Mouse (Mus musculus): Measurements from ENCODE around the gene Krtap9-5. TPM values are rescaled to one million over a fixed set of nuclear protein-coding genes. Genes with fewer than 3 reads are reported as not detected.

Gene Krtap9-5
- not detected in 2 replicates for polyA plus RNA-seq (2014; fragmentation: Nextera tagmentation; extraction: Ambion mirVana)

DNA sequence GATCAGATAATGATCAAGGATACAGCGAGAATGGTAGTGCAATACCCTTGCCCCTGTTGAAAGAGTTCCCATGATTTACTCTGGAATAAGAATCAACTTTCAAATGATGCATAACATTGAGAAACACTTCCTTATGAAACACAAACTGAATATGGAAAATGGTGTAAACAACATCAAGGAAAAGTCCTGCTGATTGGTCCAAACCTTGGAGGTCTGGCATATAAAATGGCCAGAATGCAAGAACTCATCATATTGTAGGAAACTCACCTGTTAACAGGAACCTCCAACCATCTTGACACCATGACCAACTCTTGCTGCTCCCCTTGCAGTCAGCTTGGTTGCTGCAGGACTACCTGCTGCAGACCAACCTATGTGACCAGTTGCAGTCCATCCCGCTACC, at the start of gene Krtap9-5:
Gene Krtap9-5, plus strand, starts transcription at position 301 of the 400 bp plus-strand sequence.
- Histone ChIP-seq H3K27me3 (ENCODE audit: control insufficient read depth, insufficient read depth, low read length) (no peaks in the 10 kb centered on the region), H3K4me3 (ENCODE audit: low read length) (no peak within 1 kb of the TSS), H3K9me3 (ENCODE audit: control insufficient read depth, low read length) (no peaks in the 10 kb centered on the region), H3K36me3 (ENCODE audit: control insufficient read depth, insufficient read depth, low read length) (no peaks in the 10 kb centered on the region), H3K4me2 (replicated peaks; ENCODE audit: low read depth, low read length) (no peak within 1 kb of the TSS), H3K27ac (ENCODE audit: low read depth, low read length) (no peak within 1 kb of the TSS), H3K9ac (ENCODE audit: low read depth, low read length) (no peak within 1 kb of the TSS), H3K4me1 (ENCODE audit: control insufficient read depth, insufficient read depth, low read length) (no peaks in the 10 kb centered on the region)
- WGBS = 80% methylated on average over 2 of the region's 2 CpGs
- no peak for ATAC-seq (ENCODE audit: low FRiP score, low TSS enrichment)

DNA sequence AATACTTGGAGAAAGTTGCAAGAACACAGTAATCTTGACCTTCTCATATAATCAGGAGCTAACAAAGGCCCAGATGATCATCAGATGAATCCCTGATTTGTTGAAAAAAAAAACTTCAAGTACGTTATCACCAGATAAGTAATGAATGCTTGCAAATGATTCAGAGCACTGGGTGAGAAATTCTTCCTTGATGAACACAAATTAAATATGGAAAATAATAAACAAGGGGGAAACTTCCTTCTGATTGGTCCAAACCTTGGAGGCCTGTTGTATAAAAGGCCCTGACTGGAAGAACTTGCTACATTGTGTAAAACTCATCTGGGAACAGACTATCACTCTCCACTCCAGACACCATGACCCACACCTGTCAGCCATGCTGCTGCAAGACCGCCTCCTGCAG, 40.7 kb upstream of the Krtap9-5 start, which contains the start of gene Krtap31-1:
Gene Krtap31-1, plus strand, starts transcription at position 301 of the 400 bp plus-strand sequence.
- H3K9ac ChIP-seq (ENCODE audit: low read depth, low read length) = no peak within 1 kb of the TSS
- no peak within 1 kb of the TSS for H3K4me3 ChIP-seq (ENCODE audit: low read length)
- no peak within 1 kb of the TSS for H3K4me2 ChIP-seq (replicated peaks; ENCODE audit: low read depth, low read length)
- H3K27ac ChIP-seq (ENCODE audit: low read depth, low read length) = no peak within 1 kb of the TSS
- no peak for ATAC-seq (ENCODE audit: low FRiP score, low TSS enrichment)
- H3K27me3 ChIP-seq (ENCODE audit: control insufficient read depth, insufficient read depth, low read length) = no peaks in the 10 kb centered on the region
- no peaks in the 10 kb centered on the region for H3K4me1 ChIP-seq (ENCODE audit: control insufficient read depth, insufficient read depth, low read length)
- no peaks in the 10 kb centered on the region for H3K9me3 ChIP-seq (ENCODE audit: control insufficient read depth, low read length)
- WGBS = 81% methylated on average over 2 of the region's 2 CpGs
- no peaks in the 10 kb centered on the region for H3K36me3 ChIP-seq (ENCODE audit: control insufficient read depth, insufficient read depth, low read length)

DNA sequence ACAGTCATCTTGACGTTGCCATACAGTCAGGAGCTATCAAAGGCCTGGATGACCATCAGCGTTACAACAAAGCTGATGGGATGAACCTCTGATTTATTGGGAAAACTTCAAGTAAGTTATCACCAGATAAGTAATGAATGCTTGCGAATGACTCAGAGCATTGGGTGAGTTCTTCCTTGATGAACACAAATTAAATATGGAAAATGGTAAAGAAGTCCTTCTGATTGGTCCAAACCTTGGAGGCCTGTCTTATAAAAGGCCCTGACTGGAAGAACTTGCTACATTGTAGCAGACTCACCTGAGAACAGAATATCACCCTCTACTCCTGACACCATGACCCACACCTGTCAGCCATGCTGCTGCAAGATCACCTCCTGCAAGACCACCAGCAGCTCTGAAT, 33.8 kb upstream of the Krtap9-5 start, which contains the start of gene Gm11565:
Gene Gm11565, plus strand, starts transcription at position 301 of the 400 bp plus-strand sequence.
- H3K4me1 ChIP-seq (ENCODE audit: control insufficient read depth, insufficient read depth, low read length) = no peaks in the 10 kb centered on the region
- no peak within 1 kb of the TSS for H3K9ac ChIP-seq (ENCODE audit: low read depth, low read length)
- no peak within 1 kb of the TSS for H3K4me3 ChIP-seq (ENCODE audit: low read length)
- 93% methylated on average over 3 of the region's 3 CpGs for WGBS
- no peaks in the 10 kb centered on the region for H3K36me3 ChIP-seq (ENCODE audit: control insufficient read depth, insufficient read depth, low read length)
- no peak for ATAC-seq (ENCODE audit: low FRiP score, low TSS enrichment)
- no peak within 1 kb of the TSS for H3K4me2 ChIP-seq (replicated peaks; ENCODE audit: low read depth, low read length)
- H3K27me3 ChIP-seq (ENCODE audit: control insufficient read depth, insufficient read depth, low read length) = no peaks in the 10 kb centered on the region
- H3K9me3 ChIP-seq (ENCODE audit: control insufficient read depth, low read length) = no peaks in the 10 kb centered on the region
- H3K27ac ChIP-seq (ENCODE audit: low read depth, low read length) = no peak within 1 kb of the TSS

DNA sequence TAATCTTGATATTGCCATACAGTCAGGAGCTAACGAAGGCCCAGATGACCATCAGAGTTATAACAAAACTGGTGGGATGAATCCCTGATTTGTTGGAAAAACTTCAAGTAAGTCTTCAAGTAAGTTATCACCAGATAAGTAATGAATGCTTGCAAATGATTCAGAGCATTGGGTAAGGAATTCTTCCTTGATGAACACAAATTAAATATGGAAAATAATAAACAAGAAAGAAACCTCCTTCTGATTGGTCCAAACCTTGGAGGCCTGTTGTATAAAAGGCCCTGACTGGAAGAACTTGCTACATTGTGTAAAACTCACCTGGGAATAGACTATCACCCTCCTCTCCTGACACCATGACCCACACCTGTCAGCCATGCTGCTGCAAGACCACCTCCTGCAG, 12.3 kb upstream of the Krtap9-5 start, which contains the start of gene Krtap31-2:
Gene Krtap31-2, plus strand, starts transcription at position 301 of the 400 bp plus-strand sequence.
- Histone ChIP-seq H3K4me2 (replicated peaks; ENCODE audit: low read depth, low read length) (no peak within 1 kb of the TSS), H3K27me3 (ENCODE audit: control insufficient read depth, insufficient read depth, low read length) (no peaks in the 10 kb centered on the region), H3K36me3 (ENCODE audit: control insufficient read depth, insufficient read depth, low read length) (no peaks in the 10 kb centered on the region), H3K4me1 (ENCODE audit: control insufficient read depth, insufficient read depth, low read length) (no peaks in the 10 kb centered on the region), H3K4me3 (ENCODE audit: low read length) (no peak within 1 kb of the TSS), H3K27ac (ENCODE audit: low read depth, low read length) (no peak within 1 kb of the TSS), H3K9ac (ENCODE audit: low read depth, low read length) (no peak within 1 kb of the TSS), H3K9me3 (ENCODE audit: control insufficient read depth, low read length) (no peaks in the 10 kb centered on the region)
- no peak for ATAC-seq (ENCODE audit: low FRiP score, low TSS enrichment)
- WGBS = 82% methylated on average over 1 of the region's 1 CpGs

DNA sequence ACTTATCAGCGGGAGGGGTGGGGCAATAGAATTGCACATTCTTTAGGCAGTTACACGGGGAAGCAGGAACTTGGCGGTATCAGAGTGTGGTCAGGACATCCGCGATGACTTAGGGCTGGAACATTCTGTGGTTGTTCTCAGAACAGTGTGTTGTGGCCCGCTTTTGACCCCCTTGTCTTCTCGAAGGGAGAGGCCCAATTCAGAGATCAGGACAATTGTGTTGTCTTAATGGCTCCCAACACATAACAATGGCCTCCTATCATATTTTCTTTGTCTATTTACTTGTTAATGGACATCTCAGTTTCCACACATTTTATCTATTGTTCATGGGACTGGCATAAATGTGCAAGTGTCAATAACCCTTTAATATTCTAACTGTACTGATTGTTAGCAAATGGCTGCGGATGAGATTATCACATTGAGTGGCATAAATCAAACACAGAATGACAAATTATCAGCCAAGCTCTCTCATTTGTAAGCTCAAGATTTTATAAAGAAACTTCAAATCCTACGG, 10.5 kb upstream of the Krtap9-5 start:
- no peaks in the 10 kb centered on the region for H3K9me3 ChIP-seq (ENCODE audit: control insufficient read depth, low read length)
- no peak overlapping the region for H3K27ac ChIP-seq (ENCODE audit: low read depth, low read length)
- H3K27me3 ChIP-seq (ENCODE audit: control insufficient read depth, insufficient read depth, low read length) = no peaks in the 10 kb centered on the region
- H3K4me1 ChIP-seq (ENCODE audit: control insufficient read depth, insufficient read depth, low read length) = no peaks in the 10 kb centered on the region
- H3K9ac ChIP-seq (ENCODE audit: low read depth, low read length) = no peak overlapping the region
- WGBS = 87% methylated on average over 9 of the region's 9 CpGs
- ATAC-seq (ENCODE audit: low FRiP score, low TSS enrichment) = no peak
- no peak overlapping the region for H3K4me3 ChIP-seq (ENCODE audit: low read length)
- no peak overlapping the region for H3K4me2 ChIP-seq (replicated peaks; ENCODE audit: low read depth, low read length)
- no peaks in the 10 kb centered on the region for H3K36me3 ChIP-seq (ENCODE audit: control insufficient read depth, insufficient read depth, low read length)

DNA sequence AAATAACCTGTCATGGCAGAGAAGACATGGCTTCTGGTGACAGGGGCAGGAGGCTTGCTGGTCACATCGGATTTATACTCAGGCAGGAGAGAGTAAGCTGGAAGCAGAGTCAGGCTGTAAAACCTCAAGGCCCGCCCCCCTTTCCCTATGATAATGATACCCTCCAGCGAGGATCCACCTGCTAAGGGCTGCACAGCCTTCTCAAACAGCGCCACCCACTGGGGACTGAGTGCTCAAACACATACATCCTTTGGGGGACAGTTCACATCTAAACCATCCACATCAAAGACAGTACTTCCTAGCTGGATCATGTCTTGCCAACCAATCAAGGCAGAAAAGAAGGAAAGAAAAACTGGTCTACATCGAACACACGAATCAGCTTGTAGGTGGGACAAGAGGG, 15.9 kb downstream of the Krtap9-5 start:
- ATAC-seq (ENCODE audit: low FRiP score, low TSS enrichment) = no peak
- no peak overlapping the region for H3K4me3 ChIP-seq (ENCODE audit: low read length)
- no peaks in the 10 kb centered on the region for H3K9me3 ChIP-seq (ENCODE audit: control insufficient read depth, low read length)
- H3K9ac ChIP-seq (ENCODE audit: low read depth, low read length) = no peak overlapping the region
- no peaks in the 10 kb centered on the region for H3K27me3 ChIP-seq (ENCODE audit: control insufficient read depth, insufficient read depth, low read length)
- 43% methylated on average over 6 of the region's 6 CpGs for WGBS
- no peaks in the 10 kb centered on the region for H3K4me1 ChIP-seq (ENCODE audit: control insufficient read depth, insufficient read depth, low read length)
- no peak overlapping the region for H3K27ac ChIP-seq (ENCODE audit: low read depth, low read length)
- H3K4me2 ChIP-seq (replicated peaks; ENCODE audit: low read depth, low read length) = no peak overlapping the region
- H3K36me3 ChIP-seq (ENCODE audit: control insufficient read depth, insufficient read depth, low read length) = no peaks in the 10 kb centered on the region

DNA sequence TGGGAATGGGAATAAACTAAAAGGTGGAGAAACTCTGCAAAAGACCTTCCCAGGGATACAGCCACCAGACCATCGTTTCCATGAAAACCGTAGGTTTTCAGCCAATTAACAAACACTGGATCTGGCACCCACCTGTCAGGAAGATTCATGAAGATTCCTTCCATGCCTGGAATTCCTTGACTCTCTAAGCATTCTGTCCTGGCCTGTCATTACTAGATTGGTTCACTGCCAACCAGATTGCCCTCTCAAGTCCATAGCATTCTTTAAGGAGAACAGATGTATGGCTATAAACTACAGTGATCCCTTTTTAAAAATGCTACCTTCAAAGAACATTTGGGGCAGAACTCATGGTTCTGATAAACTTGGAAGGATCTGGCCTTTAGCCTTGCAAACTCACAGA, 17.7 kb downstream of the Krtap9-5 start:
- Histone ChIP-seq H3K27me3 (ENCODE audit: control insufficient read depth, insufficient read depth, low read length) (no peaks in the 10 kb centered on the region), H3K9me3 (ENCODE audit: control insufficient read depth, low read length) (no peaks in the 10 kb centered on the region), H3K36me3 (ENCODE audit: control insufficient read depth, insufficient read depth, low read length) (no peaks in the 10 kb centered on the region), H3K9ac (ENCODE audit: low read depth, low read length) (no peak overlapping the region), H3K4me1 (ENCODE audit: control insufficient read depth, insufficient read depth, low read length) (no peaks in the 10 kb centered on the region), H3K4me2 (replicated peaks; ENCODE audit: low read depth, low read length) (no peak overlapping the region), H3K27ac (ENCODE audit: low read depth, low read length) (no peak overlapping the region), H3K4me3 (ENCODE audit: low read length) (no peak overlapping the region)
- WGBS = 67% methylated on average over 2 of the region's 2 CpGs
- no peak for ATAC-seq (ENCODE audit: low FRiP score, low TSS enrichment)

DNA sequence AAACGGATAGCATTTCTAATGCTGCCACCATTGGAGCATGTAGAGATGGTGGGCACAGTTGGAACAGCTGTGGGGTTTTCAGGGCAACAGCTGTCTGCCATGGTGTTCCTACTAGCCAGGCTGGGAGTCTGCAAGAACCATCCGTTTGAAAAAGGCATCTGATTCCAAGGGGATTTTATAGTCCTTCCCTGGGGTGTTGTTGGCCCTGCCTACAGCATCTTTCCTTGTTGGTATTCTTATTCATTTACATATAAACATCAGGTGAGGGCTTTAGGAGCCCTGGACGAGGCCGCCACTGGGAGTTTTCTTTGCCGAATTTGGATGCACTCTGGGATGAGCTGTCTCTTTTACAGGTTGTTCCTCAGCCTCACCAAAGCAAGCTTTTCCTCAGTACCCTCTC, 30.7 kb downstream of the Krtap9-5 start, which contains the start of gene Krtap29-1:
Gene Krtap29-1, minus strand, starts transcription at position 101 of the 400 bp plus-strand sequence.
- Histone ChIP-seq H3K36me3 (ENCODE audit: control insufficient read depth, insufficient read depth, low read length) (no peaks in the 10 kb centered on the region), H3K9ac (ENCODE audit: low read depth, low read length) (no peak within 1 kb of the TSS), H3K4me2 (replicated peaks; ENCODE audit: low read depth, low read length) (no peak within 1 kb of the TSS), H3K27ac (ENCODE audit: low read depth, low read length) (no peak within 1 kb of the TSS), H3K4me1 (ENCODE audit: control insufficient read depth, insufficient read depth, low read length) (no peaks in the 10 kb centered on the region), H3K4me3 (ENCODE audit: low read length) (no peak within 1 kb of the TSS), H3K9me3 (ENCODE audit: control insufficient read depth, low read length) (no peaks in the 10 kb centered on the region), H3K27me3 (ENCODE audit: control insufficient read depth, insufficient read depth, low read length) (no peaks in the 10 kb centered on the region)
- no peak for ATAC-seq (ENCODE audit: low FRiP score, low TSS enrichment)
- WGBS = 66% methylated on average over 5 of the region's 5 CpGs

DNA sequence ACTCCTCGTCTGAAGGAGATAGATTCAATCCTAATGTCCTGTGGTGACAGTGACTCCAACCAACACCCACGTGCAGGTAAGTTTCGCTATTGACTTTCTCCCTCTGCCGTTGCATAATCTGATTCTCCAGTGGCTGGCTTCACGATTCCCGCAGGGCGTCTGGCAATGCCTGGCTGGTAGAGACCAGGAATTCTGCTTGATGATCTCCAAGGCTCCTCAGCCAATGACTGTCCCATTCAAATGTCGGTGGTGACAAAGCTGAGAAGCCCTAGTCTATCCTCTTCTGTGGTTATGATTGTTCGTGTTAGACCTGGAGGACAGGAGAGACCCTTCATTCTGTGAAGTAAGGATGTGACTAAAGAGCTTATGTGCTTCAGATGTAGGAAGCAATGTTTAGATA, 34.5 kb downstream of the Krtap9-5 start:
- Histone ChIP-seq H3K36me3 (ENCODE audit: control insufficient read depth, insufficient read depth, low read length) (no peaks in the 10 kb centered on the region), H3K4me2 (replicated peaks; ENCODE audit: low read depth, low read length) (no peak overlapping the region), H3K4me1 (ENCODE audit: control insufficient read depth, insufficient read depth, low read length) (no peaks in the 10 kb centered on the region), H3K4me3 (ENCODE audit: low read length) (no peak overlapping the region), H3K27me3 (ENCODE audit: control insufficient read depth, insufficient read depth, low read length) (no peaks in the 10 kb centered on the region; the same call in none of the 2 replicates), H3K9me3 (ENCODE audit: control insufficient read depth, low read length) (no peaks in the 10 kb centered on the region), H3K27ac (ENCODE audit: low read depth, low read length) (no peak overlapping the region), H3K9ac (ENCODE audit: low read depth, low read length) (no peak overlapping the region)
- WGBS = 87% methylated on average over 9 of the region's 9 CpGs
- ATAC-seq (ENCODE audit: low FRiP score, low TSS enrichment) = no peak

Data from kidney, embryonic 14.5 days (tissue).